Mouse (Mus musculus): ENCODE results near the gene Tubgcp2.

Gene Tubgcp2

DNA sequence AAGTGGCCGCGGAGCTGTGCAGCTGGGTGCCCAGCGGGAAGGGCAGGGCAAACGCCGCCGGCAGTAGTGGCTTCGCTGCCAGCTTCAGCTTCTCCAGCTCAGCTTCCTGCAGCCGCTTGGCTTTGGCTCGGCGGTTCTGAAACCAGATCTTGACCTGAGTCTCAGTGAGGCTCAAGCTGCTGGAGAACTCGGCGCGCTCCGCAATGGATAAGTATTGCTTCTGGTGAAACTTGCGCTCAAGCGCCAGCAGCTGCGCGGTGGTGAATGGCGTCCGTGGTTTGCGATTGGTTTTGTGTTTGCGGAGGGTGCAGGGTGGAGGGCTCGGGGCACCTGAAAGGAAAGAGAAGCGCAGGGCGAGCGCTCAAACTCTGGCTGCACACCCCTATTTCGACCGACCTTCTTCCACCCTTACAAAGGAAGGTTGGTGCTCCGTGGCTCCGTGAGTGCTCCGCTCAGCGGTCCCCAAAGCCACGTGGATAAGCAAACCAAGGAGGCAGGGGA, 11.4 kb upstream of the Tubgcp2 start:
- DNase-seq (ENCODE audit: low read depth, low spot score), result no peak

DNA sequence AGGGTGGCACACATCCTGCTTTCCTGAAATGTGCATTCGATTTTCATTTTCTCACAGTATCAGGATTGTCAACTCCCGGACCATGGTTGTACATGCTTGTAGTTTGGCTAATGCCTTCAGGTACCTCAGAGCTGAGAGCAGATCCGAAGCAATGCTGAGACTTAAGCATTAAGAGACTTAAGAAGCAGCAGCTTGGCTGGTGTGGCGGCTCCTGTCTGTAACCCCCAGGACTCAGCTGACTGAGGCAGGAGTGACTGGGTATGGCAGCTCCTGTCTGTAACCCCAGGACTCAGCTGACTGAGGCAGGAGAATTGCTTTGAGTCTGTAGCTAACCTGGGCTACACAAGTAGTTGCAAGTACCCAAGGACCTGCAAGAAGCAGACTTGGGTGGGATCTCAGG, 9.1 kb upstream of the Tubgcp2 start:
- DNase-seq (ENCODE audit: low read depth, low spot score), result no peak

DNA sequence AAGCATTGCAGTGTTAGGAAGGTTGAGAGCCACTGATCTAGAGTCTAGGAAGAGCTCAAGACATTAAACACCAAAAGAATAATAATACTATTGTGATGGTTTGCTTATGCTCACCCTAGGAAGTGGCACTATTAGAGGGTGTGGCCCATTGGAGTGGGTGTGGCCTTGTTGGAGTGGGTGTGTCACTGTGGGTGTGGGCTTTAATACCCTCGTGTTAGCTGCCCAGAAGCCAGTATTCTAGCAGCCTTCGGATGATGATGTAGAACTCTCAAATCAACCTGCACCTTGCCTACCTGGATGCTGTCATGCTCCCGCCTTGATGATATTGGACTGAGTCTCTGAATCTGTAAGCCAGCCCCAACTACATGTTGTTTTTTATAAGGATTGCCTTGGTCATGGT, 6.3 kb upstream of the Tubgcp2 start:
- no peak for DNase-seq (ENCODE audit: low read depth, low spot score)

DNA sequence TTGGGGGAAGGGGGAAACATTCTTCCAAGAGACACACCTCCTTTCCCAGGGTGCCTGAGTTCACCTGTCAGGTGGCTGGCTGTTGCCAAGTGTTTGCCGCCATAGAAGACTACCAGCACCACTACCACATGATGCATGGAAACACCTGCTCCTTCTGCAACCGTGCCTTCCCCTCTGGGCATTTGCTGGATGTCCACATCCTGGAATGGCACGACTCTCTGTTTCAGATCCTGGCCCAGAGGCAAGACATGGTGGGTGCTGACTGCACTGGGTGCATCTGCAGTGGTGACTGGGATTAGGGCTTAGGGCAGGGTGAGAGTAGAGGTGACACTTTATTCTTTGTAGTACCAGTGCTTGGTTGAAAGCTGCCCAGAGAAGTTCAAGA, 694 bp upstream of the Tubgcp2 start:
- no peak for DNase-seq (ENCODE audit: low read depth, low spot score)

DNA sequence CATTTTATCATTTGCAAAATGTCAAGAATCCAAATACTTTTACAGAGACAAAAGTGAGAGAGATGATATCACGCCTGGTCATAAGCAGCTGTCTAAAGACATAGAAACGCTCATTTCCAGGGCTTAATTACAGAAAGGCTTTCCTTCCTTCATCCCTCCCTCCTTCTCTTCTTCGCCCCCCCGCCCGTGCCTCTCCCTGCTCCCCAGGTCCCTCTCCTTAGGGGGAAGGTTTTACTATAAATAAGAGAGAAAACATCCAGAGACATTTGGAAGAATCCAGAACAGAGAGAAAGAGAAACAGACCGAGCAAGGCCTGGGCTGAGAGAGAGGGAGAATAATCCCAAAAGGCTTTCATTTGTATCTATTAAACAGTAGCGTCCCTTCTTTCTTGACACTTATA, 1.0 kb downstream of the Tubgcp2 start:
- DNase-seq (ENCODE audit: low read depth, low spot score), result no peak

DNA sequence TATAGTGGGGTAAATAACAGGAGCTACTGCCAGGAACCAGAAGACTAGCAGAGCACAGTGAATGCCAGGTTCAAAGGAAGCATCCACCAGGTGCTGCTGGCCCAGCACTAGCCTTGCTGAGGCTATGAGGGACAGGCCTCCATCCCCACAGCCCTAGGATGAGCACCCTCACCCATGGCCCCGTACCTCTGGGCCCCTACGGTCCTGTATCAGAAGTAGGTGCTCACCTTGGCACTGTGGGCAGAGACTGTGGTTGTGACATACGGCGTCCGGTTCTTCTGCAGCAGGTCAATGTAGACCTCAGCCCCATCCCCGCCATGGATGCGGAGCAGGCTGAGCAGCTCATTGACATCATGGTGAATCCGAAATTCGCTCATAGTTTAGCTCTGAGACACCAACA, 3.1 kb downstream of the Tubgcp2 start:
- no peak for DNase-seq (ENCODE audit: low read depth, low spot score)

DNA sequence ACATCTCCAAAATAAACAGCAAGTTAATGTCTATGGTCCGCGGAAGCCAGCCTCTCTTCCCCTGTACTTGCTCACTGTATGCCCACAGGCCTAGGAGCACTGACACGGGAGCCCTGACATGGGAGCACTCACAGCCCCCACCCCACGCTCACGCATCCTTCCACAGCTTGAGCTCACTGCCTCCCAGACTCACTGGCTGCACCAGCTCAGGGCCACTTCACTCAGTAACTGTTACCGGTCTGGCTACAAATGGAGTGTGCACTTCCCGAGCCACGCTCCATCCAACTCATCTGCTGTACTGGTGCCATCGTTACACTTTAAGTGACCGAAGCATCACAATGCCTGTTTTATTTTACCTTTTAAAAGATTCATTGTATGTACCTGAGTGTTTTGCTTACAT, 4.1 kb downstream of the Tubgcp2 start:
- no peak for DNase-seq (ENCODE audit: low read depth, low spot score)

DNA sequence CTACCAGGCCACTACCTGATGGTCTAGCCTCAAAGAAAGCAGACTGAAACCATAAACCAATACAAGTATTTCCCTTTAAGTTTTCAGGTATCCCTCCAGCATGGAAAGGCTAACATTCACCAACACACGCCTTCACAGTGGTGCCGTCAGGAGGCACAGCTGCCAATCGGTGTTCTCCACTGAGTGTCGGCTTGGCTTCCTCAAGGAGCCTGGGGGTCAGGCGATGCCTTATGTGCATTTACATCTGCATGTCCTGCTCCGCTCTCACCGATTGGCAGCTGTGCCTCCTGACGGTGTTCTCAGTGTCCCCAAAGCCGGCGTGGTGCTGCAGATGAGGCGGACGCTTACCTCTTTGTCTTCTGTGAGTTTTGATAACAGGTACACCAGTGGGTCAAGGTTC, 4.7 kb downstream of the Tubgcp2 start:
- no peak for DNase-seq (ENCODE audit: low read depth, low spot score)

DNA sequence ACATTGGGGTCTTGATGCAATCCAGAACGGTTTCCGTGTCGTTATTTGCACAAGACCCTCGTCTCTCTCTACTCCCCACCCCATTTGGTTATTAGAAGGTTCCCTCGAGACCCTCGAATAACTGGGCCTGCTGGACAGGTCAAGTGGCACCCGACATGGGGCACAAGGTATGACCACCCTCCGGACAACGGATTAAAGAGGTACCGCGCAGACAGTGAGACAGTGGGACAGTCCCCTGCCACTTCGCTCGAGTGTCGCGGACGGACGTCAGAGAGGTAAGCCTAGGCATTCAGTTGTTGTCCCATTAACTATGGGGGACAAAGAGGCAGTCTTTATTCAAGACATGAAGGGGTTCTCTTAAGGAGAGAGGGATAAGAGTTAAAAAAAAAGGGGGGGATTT, 25.1 kb downstream of the Tubgcp2 start:
- no peak for DNase-seq (ENCODE audit: low read depth, low spot score)

DNA sequence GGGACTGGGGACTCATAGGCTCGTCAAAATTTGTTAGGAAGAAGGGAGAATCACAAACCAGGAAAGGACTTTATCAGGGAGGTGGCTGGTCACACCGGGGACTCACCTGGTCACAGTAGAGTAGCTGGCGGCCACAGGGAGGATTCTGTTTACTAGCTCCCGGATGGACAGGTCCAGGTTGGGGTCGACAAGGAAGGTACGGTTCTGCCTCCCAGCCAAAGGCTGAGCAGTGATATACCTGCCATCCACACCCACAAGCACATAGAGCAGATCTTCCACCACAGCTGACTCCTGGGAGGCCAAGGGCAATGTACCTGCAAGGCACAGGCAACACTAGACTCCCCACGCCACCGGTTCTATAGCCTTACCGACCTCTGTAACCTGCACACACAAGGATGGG, 28.7 kb downstream of the Tubgcp2 start:
- DNase-seq (ENCODE audit: low read depth, low spot score), result no peak

DNA sequence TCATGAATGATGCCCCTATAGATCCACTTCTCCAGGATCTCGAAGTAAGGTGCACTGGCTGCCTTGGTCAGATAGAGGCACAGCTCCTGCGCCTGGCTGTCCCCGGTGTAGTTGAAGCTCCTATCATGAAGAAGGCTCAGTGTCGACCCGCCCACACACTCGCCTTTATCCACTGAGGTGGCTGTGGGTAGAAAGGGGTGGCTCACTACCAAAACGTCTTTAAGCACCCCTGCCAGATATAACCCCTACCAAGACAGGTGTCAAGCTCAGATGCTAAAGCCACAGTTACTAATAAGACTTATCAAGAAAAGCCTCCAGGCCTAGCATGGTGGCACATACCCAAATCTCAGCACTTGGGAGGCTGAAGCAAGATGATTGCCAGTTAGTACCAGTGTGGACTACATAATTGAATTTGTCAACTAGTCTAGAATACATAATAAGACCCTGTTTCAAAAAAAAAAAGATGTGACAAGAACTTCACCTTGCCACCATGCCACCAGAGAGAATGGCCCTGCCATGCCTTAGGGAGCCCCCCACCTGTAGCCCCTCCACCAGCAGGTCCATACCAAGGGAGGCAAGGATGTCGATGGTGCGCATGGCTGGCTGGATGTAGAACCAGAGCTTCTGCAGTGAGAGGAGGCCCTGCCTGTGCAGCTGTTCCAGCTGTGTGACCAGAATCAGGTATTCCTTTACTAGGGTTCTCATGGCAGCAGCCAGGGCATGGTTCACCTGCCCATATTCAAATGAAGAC, 29.4 kb downstream of the Tubgcp2 start:
- DNase-seq (ENCODE audit: low read depth, low spot score), result no peak

DNA sequence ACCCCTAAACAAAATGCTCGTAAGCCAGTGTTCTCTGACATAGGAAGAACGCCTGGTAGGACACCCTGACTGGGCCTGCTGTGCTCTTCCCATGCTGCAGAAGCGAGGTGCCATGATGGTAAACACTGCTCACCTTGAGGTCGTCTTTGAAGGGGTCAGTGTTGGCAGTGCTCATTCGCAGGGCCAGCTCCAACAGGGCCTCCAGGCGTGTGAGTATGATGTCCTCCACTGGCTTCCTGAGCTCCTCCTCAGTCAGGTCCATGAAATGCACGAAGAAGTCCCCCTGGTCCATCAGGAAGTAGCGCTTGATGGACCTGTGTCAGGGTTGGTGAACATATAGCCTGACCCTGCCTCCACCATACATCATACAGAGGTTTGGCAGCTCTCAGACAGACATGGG, 31.8 kb downstream of the Tubgcp2 start:
- DNase-seq (ENCODE audit: low read depth, low spot score), result no peak

DNA sequence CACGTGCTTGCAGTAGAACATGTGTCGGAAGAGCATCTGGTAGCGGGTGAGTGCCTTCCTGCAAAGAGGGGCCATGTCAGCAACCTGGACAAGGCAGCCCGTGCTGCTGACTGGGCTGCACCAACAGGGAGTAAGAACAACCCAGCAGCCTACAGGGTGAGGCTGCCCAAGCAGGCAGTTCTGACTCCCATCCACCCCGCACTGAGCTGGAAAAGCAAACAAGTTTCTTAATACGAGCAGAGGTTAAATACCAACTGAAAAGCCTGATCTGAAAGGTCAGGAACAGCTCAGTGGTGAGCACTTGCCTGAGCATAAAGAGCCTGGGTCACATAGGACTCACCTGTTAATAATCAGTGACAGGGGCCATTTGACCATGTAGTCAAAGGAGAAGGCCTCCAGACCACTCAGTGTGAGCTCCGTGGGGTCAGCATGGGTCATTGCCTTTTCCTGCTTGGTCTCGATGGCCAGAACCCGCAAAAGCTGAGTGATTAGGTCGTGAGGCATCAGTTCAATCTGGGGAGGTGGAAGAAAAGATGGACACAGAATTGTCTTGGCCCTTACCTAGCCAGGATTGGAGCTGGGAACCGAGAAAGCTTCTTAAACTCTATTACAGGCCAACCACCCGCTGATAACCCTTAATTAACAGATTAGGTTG, 35.3 kb downstream of the Tubgcp2 start:
- DNase-seq (ENCODE audit: low read depth, low spot score), result no peak

DNA sequence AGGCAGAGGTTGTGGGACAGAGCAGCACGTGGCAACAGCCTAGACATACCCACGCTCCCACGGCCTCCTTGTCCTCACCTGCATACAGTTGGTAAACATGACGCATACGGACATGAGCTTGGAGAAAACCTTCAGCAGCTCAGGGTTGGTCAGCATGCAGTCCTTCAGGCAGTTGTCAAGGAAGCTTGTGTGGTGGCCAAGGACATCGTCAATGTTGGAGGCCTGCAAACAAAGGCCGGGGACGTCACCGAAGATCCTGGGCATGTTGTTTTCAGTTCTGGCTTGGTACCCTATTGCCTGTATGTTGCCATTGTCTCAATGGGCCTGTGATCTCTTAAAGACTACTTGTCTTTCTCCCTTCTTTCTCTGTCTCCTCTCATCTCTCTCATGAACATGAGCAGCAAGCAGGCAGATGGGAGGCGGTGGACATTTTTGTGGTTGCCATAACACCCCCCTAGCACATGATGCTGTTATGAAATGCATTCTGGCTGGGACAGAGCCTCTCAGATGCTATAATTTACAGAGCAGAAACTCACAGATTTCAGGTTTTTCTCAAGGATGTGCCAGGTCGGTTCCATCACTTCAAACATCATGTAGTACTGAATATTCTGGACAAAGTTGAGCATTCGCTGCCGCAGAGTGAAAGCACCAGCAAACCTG, 37.6 kb downstream of the Tubgcp2 start:
- no peak for DNase-seq (ENCODE audit: low read depth, low spot score)

DNA sequence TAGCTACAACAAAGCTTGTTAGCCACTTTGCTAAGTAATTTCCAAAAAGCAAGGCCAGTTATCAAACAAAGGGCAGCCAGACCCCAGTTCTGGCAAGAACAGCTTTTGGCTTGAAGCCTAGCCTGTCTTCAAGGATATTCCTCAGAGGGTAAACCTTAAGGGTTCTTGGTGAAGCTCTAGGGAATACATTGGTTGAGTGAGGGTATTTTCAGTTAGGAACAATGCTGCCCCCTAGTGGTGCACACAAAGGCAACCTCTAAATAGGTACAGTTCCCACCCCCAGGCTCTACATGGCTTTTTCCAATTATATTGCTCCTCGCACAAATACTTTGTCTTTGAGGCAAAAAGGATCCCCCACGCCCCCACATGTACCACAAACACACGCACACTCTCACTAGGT, 41.8 kb downstream of the Tubgcp2 start:
- DNase-seq (ENCODE audit: low read depth, low spot score), result peak; percentile 76

DNA sequence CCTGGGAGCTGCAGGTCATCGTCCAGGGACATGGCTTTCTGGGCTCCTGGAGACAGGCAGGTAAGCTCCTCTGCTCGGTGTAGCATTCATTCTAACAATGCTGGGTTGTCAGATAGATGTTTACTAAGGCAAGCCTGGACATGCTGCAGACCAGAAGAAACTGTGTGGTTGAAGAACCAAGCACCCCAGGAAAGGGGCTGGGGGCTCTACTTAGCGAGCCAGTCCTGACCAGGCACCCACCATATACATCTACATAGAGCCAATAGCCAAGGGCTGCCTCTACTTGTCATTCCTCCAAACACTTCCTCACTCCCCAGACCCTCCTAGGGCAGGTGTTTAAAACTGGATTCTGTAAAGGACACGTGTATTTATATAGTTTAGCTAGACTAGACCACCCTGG, 42.3 kb downstream of the Tubgcp2 start:
- no peak for DNase-seq (ENCODE audit: low read depth, low spot score)

DNA sequence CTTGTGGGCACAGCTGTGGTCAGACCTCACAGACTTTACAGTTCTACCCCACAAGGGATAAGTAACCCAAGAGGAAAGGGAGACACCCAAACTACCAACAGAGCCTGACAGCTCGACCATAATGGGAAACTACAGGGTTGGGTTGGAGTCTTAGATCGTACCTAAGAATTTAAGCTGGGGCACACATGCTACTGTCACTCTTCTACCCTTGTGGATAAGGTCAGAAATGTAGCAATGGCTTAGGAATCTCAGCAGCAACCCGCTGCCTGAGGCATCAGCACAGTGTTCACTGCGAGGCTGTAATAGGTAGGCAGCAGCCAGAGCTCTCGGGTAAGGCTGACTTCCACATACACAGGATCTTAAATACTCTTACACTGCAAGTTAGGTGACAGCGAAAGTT, 42.9 kb downstream of the Tubgcp2 start:
- no peak for DNase-seq (ENCODE audit: low read depth, low spot score)

DNA sequence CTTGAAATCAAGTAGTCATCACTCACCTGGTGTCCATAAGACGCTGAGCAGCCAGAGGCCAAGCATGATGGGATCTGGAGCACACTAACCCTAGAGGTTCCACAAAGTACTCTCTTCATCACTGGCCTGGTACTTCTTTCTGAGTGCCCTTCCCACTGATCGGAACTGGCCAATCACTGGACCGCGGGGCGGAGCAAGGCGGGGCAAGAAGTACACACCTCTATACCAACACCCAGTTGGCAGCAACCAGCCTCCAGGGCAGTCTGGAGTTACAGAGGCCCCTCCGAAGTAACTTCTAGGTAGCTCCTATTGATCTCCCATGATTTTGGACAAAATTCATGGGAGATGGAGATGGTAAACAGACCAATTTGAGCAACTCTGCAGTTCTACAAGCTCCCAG, 44.1 kb downstream of the Tubgcp2 start, which contains the start of gene Adam8:
TSS of gene Adam8 (minus strand) at position 157 of the 400 bp plus-strand sequence.
- DNase-seq (ENCODE audit: low read depth, low spot score), result peak; percentile 70

DNA sequence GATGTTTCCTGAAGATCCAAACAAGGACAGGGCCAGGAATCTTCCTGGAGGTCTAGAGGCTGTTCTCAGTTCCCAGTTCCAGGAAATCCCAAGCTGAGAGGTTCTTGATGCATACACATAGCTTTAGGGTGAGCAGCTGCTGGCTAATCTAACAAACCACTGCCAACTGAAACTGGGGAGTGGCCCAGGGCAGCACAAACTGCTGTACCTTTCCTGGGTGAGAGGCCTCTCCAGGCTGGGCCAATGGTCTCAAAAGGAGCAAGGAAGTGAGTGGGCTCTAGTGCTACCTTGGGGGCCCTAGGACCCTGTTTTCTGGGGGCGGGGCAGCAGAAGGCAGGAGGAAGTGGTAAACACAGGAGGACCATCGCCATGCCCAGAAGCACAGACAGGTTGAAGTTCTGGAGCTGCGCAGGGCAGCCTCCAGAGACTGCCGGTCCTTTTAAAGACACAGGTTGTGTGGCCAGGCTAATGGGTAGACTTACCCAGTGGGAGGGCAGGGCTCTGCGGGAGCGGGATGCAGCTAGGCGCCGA, 45.5 kb downstream of the Tubgcp2 start:
- no peak for DNase-seq (ENCODE audit: low read depth, low spot score)

DNA sequence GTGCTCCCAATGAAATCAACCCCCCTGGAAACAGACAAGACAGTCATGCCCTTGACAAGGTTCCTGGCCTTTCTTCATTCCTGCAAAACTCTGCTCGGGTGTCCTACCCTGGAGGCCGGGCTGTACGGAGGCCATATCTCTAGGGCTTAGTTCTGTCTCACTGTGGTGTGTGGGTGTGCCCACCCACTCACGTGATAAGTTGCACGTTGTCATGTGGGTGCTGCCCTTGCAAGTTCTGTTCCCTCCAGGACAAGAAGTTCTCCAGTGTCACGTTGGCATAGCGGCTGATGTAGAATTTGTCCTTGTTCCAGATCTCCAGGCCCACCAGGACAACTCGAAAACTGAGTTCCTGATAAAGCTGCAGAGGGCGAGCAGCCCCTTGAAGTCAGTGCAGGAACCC, 48.2 kb downstream of the Tubgcp2 start:
- no peak for DNase-seq (ENCODE audit: low read depth, low spot score)

DNA sequence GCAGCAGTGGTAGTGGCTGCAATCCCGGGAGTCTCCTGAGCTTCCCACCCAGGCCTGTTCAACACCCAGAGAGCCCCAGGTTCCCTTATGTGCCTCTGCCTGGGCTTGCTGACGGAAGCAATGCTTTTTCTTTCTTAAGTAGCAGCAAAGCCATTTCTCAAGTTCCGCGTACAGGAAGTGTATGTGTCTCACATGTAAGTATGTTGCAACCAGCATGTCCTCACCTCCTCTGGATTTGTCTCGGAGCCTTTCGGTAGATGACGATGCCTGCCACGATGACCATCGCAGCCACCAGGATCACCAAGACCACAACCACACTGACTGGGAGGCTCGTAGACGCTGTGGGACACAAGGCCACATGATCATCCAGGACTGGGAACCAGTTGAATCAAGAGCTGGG, 52.0 kb downstream of the Tubgcp2 start:
- no peak for DNase-seq (ENCODE audit: low read depth, low spot score)

DNA sequence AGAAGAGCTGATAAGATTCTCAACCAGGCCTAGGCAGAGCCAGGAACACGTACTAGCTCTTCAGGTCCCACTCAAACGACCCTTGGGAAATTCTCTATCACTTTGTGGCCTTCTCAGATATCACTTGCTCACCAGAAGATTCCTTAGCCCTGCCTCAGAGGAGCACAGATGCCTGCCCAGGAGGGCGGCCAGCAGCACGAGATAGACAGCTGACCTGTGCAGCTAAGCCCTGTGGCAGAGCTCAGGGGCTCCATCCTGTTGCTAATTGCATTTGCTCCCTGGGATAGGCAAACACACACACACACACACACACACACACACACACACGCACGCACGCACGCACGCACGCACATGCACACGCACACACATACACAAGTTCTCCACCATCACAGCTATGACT, 54.4 kb downstream of the Tubgcp2 start:
- no peak for DNase-seq (ENCODE audit: low read depth, low spot score)

DNA sequence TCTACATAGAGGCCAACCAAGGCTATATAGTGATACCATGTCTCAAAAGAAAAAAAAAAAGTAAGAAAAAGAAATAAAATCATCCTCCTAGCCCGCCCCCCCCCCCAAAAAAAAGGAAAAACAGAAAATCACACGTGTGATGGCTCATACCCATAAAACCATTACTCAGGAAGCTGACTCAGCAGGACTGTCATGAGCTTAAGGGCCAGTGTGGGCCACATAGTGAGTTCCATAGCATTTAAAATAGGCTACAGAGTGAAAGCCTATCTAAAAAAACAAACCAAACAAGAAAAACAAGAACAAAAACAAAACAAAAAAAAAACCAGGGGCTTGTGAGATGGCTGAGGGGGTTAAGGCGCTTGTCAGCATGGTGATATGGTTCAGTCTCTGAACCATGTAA, 55.7 kb downstream of the Tubgcp2 start:
- DNase-seq (ENCODE audit: low read depth, low spot score), result no peak

Measured in CD4-positive helper T cell, adult 2 months (primary cell).